Mouse (Mus musculus): ENCODE results near the gene Nod2.

GRCm38 (mm10) chr8:88701611-88702010, 54.5 kb downstream of the Nod2 start:
- TF ChIP-seq CTCF (IDR thresholded peaks at IDR 0.05; ENCODE audit: control insufficient read depth, insufficient read depth, insufficient read length) (no peak), MAX (IDR thresholded peaks at IDR 0.05) (no peak)

Data from C2C12 (cell line).